In the genomic region with DNA sequence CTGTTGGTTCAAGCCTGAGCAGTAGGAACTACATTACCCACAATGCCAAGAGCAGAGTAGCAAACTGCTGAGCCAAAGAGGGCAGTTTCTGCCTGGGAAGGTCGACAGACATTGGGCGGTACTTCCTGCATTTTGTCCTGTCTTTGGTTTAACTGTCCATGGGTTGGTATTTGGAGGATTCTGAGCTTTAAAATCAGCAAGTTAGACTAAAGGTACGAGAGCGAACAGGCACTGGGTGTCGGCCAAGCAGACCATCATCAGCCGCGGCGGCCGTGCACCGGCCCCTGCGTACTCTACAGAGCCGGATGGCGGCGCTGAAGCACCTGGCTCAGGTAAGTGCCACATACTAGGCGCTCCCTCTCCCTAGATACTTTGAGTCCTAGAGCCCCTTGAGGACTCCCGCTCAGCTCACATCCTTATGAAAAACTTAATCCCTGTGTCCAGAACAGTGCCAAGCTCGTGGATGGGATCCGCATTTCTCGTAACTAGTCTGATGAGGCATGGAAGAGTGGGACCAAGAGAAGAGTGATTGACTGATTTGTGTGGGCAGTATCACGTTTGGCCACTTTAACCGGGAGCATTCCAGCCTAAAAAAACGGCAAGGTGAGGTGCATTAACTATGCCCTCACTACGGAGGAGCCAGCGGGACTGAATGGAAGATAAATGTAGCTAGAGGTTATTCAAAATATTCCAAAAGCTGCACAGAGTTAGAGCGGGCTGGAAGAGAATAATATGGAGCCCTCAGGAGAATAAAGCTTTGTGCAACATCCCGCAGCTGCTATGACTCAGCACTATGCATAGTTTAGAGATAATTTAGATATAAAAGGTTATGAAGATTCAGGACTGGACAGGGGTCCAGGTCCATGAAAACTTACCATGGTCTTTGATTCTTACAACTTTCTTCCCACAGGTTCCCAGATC, we compare ENCODE assay signal across 8 mouse cellular contexts. TPM values are rescaled to one million over a fixed set of nuclear protein-coding genes. Genes with fewer than 3 reads are reported as not detected.
A peak's percentile ranks its signal among the peaks of the same experiment; 100 is the strongest.
DNase-seq lines count a peak whose midpoint lies in the region; ATAC-seq lines count a peak whose summit lies in the region.

A gene (plus strand): TSS at position 104 of the 921 bp plus-strand sequence.

- H3K4me2 ChIP-seq in hindbrain, embryonic 14.5 days (replicated peaks) = peak within 1 kb of the TSS; percentile 59

- no peaks in the 10 kb centered on the region for H3K9me3 ChIP-seq in hindbrain, embryonic 14.5 days (ENCODE audit: control insufficient read depth, low read length)

- peak within 1 kb of the TSS; percentile 63 for H3K9ac ChIP-seq in hindbrain, embryonic 14.5 days

- 0 out of 2 replicates have a peak, but pooled peaks cover 6% of the 10 kb centered on the region for H3K4me1 ChIP-seq in hindbrain, embryonic 14.5 days (replicated peaks; ENCODE audit: control insufficient read depth, insufficient read depth, low read length)

- peak; percentile 31 for DNase-seq in T-cell, adult 2 months (ENCODE audit: low spot score)
- peak; percentile 71 for DNase-seq in cerebellum, postnatal 25 days
- DNase-seq in frontal cortex, postnatal 36 days (ENCODE audit: low spot score in 2 of 2) = peak; percentile 61 to 78
- peak; percentile 83 for DNase-seq in hindbrain, embryonic 14.5 days (ENCODE audit: low spot score)
- DNase-seq in layer of hippocampus, postnatal 25 days (ENCODE audit: extremely low spot score in 1 of 2, low spot score in 1 of 2) = peak; percentile 39 to 50
- peak; percentile 74 for DNase-seq in lung, postnatal 10 days
- peak; percentile 18 for DNase-seq in ovary, postnatal 14 days (ENCODE audit: low spot score)
- DNase-seq in thymus, postnatal 25 days = peak; percentile 31

- peak within 1 kb of the TSS; percentile 72; the same call in 1 of the 2 replicates for H3K27ac ChIP-seq in hindbrain, embryonic 14.5 days

- H3K4me3 ChIP-seq in hindbrain, embryonic 14.5 days (replicated peaks; ENCODE audit: low read length) = peak within 1 kb of the TSS; percentile 63

- peak; percentile 96 for ATAC-seq in hindbrain, embryonic 14.5 days (ENCODE audit: low FRiP score)

- H3K36me3 ChIP-seq in hindbrain, embryonic 14.5 days (replicated peaks; ENCODE audit: control insufficient read depth, insufficient read depth) = peaks cover 15% of the 10 kb centered on the region

- H3K27me3 ChIP-seq in hindbrain, embryonic 14.5 days (ENCODE audit: control insufficient read depth, insufficient read depth, low read length) = no peaks in the 10 kb centered on the region

- WGBS in hindbrain, embryonic 14.5 days = 2% methylated on average over 26 of the region's 26 CpGs

RNA-seq across cellular contexts. Expression of the gene that starts here (rescaled TPM):
- polyA plus RNA-seq in hindbrain, embryonic 14.5 days (2014; fragmentation: Nextera tagmentation; extraction: Ambion mirVana) = 3.6 and 3.7 TPM in 2 replicates
- total RNA-seq in layer of hippocampus, postnatal 25 days (2021) = 1 to 10 TPM; 6.9 to 7.3 TPM

Comparison
In these comparisons a context has a peak if more than half of its experiments do, and no peak if none do; other contexts are left out.
1. Peak in every context shown above with its lines: DNase-seq, ATAC-seq, H3K4me3 ChIP-seq and H3K27ac ChIP-seq.
2. DNase-seq: peak in every context shown above with its lines; median percentile 83 in hindbrain, embryonic 14.5 days; 74 in lung, postnatal 10 days; 71 in cerebellum, postnatal 25 days; 70 in frontal cortex, postnatal 36 days; 44 in layer of hippocampus, postnatal 25 days; 31 in T-cell, adult 2 months; 31 in thymus, postnatal 25 days; 18 in ovary, postnatal 14 days.